Mouse (Mus musculus) midbrain, embryonic 16.5 days (tissue): ENCODE results near the gene Pdzk1. TPM values are rescaled to one million over a fixed set of nuclear protein-coding genes. Genes with fewer than 3 reads are reported as not detected.

ENCODE experiments used
- ATAC-seq: fragments of 200-750 bp; cut with Nextera tagmentation; 2 replicates; pipeline ENCODE4 v1.8.0; 2017; ENCODE audit warnings: moderate TSS enrichment
- H3K27ac ChIP-seq: fragments of 300-500 bp; sonication (generic); 2 replicates; pipeline ENCODE4 v1.5.1; 2014; ENCODE audit warnings: mild to moderate bottlenecking, low read length, mixed read lengths
- H3K27me3 ChIP-seq: fragments of 300-500 bp; sonication (generic); 2 replicates; pipeline ENCODE4 v1.6.1; 2014; ENCODE audit warnings: low read depth, low read length, mixed read lengths; ENCODE audit not compliant: control insufficient read depth, insufficient read depth
- H3K36me3 ChIP-seq: fragments of 300-500 bp; sonication (generic); 2 replicates; pipeline ENCODE4 v1.6.1; 2014; ENCODE audit warnings: mild to moderate bottlenecking, low read length, moderate library complexity, mixed read lengths; ENCODE audit not compliant: control insufficient read depth, insufficient read depth
- H3K4me1 ChIP-seq: fragments of 300-500 bp; sonication (generic); 2 replicates; pipeline ENCODE4 v1.6.1; 2014; ENCODE audit warnings: mild to moderate bottlenecking, low read length, mixed read lengths; ENCODE audit not compliant: control insufficient read depth, insufficient read depth
- H3K4me2 ChIP-seq: fragments of 300-500 bp; sonication (generic); 2 replicates; pipeline ENCODE4 v1.6.1; 2014; ENCODE audit warnings: mild to moderate bottlenecking, low read length, mixed read lengths
- H3K4me3 ChIP-seq: fragments of 300-500 bp; sonication (generic); 2 replicates; pipeline ENCODE4 v1.5.1; 2014; ENCODE audit warnings: low read depth, mild to moderate bottlenecking, low read length, moderate library complexity, mixed read lengths
- H3K9ac ChIP-seq: fragments of 300-500 bp; sonication (generic); 2 replicates; pipeline ENCODE4 v1.6.1; 2014; ENCODE audit warnings: low read depth, low read length, mixed read lengths
- H3K9me3 ChIP-seq: fragments of 300-500 bp; sonication (generic); replicated peaks from 2 replicates; pipeline ENCODE4 v1.6.1; 2014; ENCODE audit warnings: mild to moderate bottlenecking, low read length, mixed read lengths; ENCODE audit not compliant: control insufficient read depth, poor library complexity, severe bottlenecking
- WGBS: fragments of 180-500 bp; shearing (Covaris S2); extraction: QIAGEN DNeasy Blood & Tissue Kit; methylation state at CpG from one replicate; pipeline ENCODE4 v1.1.7; 2014; 5-methylcytosine and 5-hydroxymethylcytosine counted together
- polyA plus RNA-seq: library from polyadenylated mRNA; unstranded; fragments of >200 nt; fragmentation: Nextera tagmentation; extraction: Ambion mirVana; gene quantifications from 2 replicates; pipeline ENCODE4 v1.2.1, GENCODE M21; 2015

Pdzk1 gene
- 0.60 and 0.68 TPM in 2 replicates for polyA plus RNA-seq

DNA sequence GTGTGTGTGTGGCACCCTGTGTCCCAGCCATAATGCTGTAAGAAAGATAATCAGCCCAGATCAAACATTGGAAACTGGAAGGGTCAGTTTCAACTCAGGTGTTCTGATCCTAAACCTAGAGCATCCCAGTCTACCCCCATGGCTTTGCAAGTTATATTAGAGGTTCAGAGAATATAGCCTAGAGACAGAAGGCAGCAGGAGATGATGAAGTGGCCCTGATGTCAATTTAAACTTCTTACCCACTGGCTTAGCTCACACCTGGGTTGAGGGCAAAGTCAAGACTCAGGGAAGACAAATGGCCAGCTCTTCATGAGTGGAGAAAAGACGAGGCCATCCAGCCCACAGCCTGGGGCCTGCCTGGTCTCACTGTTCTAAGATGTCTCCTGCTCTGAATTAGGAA is at the start of gene Pdzk1, which contains the start of gene Cd160:
Pdzk1 (plus strand) TSS at position 301 of the 400 bp plus-strand sequence.
Cd160 (minus strand) TSS at position 368 of the 400 bp plus-strand sequence.
- no peaks in the 10 kb centered on the region for H3K4me1 ChIP-seq

DNA sequence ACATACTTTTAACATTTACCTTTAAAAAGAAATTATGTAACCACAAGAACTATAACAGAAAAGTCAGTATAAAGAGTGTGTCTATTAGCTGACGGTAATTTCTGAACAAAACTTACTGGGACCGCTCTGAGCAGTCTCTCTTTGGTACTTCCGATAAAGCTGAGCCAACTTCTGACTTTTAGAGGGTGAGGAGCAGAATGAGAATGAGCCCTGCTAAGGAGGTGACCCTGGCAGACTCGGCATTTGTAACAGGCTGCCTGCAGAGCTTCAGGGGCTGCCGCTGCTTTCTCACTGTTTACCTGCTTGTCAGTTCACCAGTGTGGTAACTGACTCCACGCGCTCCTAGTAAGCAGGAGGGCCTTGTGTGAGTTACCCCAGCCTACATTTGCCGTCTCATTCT is 46.8 kb upstream of the Pdzk1 start:
- Histone ChIP-seq H3K4me2 (no peak overlapping the region), H3K9me3 (no peaks in the 10 kb centered on the region), H3K27ac (no peak overlapping the region), H3K27me3 (no peaks in the 10 kb centered on the region), H3K4me1 (no peaks in the 10 kb centered on the region), H3K36me3 (peaks cover 10% of the 10 kb centered on the region), H3K9ac (no peak overlapping the region), H3K4me3 (no peak overlapping the region)
- ATAC-seq, result no peak
- 71% methylated on average over 8 of the region's 8 CpGs for WGBS

More for the DNA sequence above, at the start of gene Pdzk1, which contains the start of gene Cd160:
- H3K9ac ChIP-seq, result no peak within 1 kb of the TSS
- no peak within 1 kb of the TSS for H3K4me3 ChIP-seq
- no peaks in the 10 kb centered on the region for H3K27me3 ChIP-seq
- no peak for ATAC-seq
- no peaks in the 10 kb centered on the region for H3K9me3 ChIP-seq
- 0 out of 2 replicates have a peak within 1 kb of the TSS, but pooled peaks have one; percentile 2 for H3K27ac ChIP-seq
- H3K4me2 ChIP-seq, result no peak within 1 kb of the TSS; the same call in 1 of the 2 replicates
- H3K36me3 ChIP-seq, result no peaks in the 10 kb centered on the region
- WGBS, result 74% methylated on average over 1 of the region's 1 CpGs

DNA sequence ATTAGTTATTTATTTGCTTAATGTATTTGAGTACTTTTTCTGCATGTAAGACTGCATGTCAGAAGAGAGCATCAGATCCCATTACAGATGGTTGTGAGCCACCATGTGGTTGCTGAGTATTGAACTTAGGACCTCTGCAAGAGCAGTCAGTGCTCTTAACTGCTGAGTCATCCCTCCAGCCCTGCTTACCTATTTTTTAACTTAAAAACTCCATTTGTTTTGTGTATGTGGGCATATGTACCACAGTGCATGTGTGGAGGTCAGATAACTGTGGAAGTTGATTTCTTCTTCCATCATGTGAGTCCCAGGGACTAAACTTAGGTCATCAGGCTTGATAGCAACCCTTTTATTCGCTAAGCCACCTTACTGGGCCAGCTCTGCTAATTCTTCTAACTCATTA is 41.3 kb upstream of the Pdzk1 start:
- 100% methylated on average over 1 of the region's 1 CpGs for WGBS
- Histone ChIP-seq H3K9me3 (no peaks in the 10 kb centered on the region), H3K27me3 (no peaks in the 10 kb centered on the region), H3K4me1 (no peaks in the 10 kb centered on the region), H3K36me3 (peaks cover 24% of the 10 kb centered on the region), H3K9ac (no peak overlapping the region), H3K27ac (no peak overlapping the region), H3K4me3 (no peak overlapping the region), H3K4me2 (no peak overlapping the region)
- no peak for ATAC-seq

DNA sequence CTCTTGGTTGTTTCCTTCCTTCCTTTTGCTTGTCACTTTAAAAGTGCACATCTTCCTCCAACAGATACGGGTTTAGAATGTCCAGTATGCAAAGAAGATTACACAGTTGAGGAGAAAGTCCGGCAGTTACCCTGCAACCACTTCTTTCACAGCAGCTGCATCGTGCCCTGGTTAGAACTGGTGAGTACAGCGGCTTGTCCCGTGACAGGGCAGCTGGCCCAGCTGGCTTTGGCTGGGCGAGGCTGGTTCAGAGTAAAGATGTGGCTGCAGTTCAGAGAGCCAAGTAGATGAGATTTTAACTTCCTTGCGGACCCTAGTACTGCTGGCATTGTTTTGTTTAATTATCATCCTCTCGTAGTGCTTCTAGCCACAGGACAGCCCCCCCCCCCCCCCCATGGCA is 40.6 kb upstream of the Pdzk1 start:
- no peak overlapping the region for H3K4me3 ChIP-seq
- no peaks in the 10 kb centered on the region for H3K4me1 ChIP-seq
- no peak overlapping the region for H3K27ac ChIP-seq
- ATAC-seq, result no peak
- no peak overlapping the region for H3K4me2 ChIP-seq
- H3K36me3 ChIP-seq, result peaks cover 24% of the 10 kb centered on the region
- H3K9ac ChIP-seq, result no peak overlapping the region
- WGBS, result 79% methylated on average over 8 of the region's 8 CpGs
- no peaks in the 10 kb centered on the region for H3K27me3 ChIP-seq
- H3K9me3 ChIP-seq, result no peaks in the 10 kb centered on the region

DNA sequence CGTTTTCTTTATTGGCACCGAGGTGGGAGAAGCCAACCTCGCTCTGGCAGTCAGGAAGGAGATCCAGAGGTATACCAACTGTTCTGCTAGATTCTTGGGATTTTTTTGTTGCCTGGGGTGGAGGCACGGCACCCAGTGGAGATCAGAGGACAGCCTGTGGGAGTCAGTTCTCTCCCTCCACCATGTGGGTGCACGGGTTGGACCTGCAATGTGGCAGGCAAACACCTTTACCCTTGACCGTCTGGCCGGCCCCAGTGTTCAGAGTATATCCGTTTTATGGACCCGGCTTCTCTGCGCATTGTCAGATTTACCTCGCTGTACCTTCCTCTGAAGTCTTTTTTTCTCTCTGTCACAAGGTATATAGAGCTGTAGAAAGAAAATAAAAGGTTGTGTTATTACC is 28.8 kb upstream of the Pdzk1 start:
- 0 out of 2 replicates have a peak, but pooled peaks cover 5% of the 10 kb centered on the region for H3K36me3 ChIP-seq
- H3K27ac ChIP-seq, result no peak overlapping the region
- no peaks in the 10 kb centered on the region for H3K9me3 ChIP-seq
- WGBS, result 87% methylated on average over 11 of the region's 11 CpGs
- no peak overlapping the region for H3K9ac ChIP-seq
- H3K4me3 ChIP-seq, result no peak overlapping the region
- ATAC-seq, result no peak
- H3K4me1 ChIP-seq, result no peaks in the 10 kb centered on the region
- H3K4me2 ChIP-seq, result no peak overlapping the region
- H3K27me3 ChIP-seq, result no peaks in the 10 kb centered on the region

DNA sequence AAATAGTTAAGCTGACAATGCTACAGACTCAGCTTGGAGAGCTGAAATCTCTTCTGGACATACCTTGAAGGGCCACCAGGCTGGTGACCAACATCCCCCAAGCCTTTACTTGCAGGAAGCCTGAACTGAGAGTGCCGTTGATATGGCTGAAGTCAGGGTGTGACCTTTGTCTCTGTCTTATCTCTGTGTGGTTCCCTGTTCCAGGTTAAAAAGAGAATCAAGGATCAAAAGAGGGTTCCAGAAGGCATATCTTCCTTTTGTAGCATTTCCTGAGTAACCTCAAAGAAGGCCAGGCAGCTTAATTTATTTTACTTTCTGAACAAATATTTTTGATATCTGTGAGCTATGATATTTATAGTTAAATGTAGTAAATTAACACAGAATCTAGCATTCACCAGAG is 26.9 kb upstream of the Pdzk1 start:
- H3K4me3 ChIP-seq, result no peak overlapping the region
- H3K4me2 ChIP-seq, result no peak overlapping the region
- H3K9me3 ChIP-seq, result no peaks in the 10 kb centered on the region
- H3K4me1 ChIP-seq, result no peaks in the 10 kb centered on the region
- 0 out of 2 replicates have a peak, but pooled peaks cover 1% of the 10 kb centered on the region for H3K36me3 ChIP-seq
- no peak overlapping the region for H3K27ac ChIP-seq
- ATAC-seq, result no peak
- WGBS, result 92% methylated on average over 1 of the region's 1 CpGs
- no peaks in the 10 kb centered on the region for H3K27me3 ChIP-seq
- H3K9ac ChIP-seq, result no peak overlapping the region

DNA sequence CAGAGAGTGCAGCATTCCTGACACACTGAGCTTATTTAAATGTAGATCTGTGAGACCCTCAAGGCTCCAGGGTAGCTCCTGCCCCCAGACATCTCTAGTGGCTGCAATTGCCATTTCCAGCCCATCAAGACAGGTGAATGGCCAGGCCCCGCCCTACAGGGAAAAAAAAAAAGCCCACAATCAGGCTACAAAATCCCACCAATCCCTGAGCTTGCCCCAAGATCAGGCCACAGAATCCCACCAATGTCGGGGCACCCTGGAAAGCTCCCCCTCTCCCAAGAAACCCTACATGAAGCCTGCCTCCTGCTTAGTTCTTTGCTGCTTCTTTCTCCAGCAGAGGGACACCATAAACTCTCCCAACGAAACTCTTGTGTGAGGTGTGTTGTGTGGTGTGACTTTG is 20.9 kb upstream of the Pdzk1 start:
- no peaks in the 10 kb centered on the region for H3K36me3 ChIP-seq
- no peaks in the 10 kb centered on the region for H3K9me3 ChIP-seq
- H3K27ac ChIP-seq, result no peak overlapping the region
- H3K4me2 ChIP-seq, result no peak overlapping the region
- no peaks in the 10 kb centered on the region for H3K27me3 ChIP-seq
- H3K9ac ChIP-seq, result no peak overlapping the region
- ATAC-seq, result no peak
- H3K4me1 ChIP-seq, result no peaks in the 10 kb centered on the region
- H3K4me3 ChIP-seq, result no peak overlapping the region
- 69% methylated on average over 3 of the region's 3 CpGs for WGBS

DNA sequence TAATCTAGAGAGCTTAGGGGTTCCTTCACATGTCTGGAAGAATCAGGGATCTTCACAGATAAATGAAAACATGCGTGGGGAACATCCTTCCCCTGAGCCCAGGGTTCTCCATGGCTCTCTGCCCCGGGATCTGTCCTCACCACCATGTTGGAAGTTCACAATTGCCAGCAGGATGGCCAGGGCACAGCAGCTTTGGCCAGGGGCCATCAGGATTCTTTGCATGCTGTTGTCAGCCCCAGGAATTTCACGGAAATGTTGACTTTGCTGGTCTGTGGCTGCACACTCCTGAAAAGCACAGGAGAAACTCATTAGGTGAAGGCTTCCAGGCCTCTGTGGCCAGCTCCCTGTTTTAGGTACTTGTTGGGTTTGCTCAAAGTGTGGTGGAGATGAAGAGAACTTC is 20.4 kb upstream of the Pdzk1 start:
- WGBS, result 75% methylated on average over 3 of the region's 3 CpGs

DNA sequence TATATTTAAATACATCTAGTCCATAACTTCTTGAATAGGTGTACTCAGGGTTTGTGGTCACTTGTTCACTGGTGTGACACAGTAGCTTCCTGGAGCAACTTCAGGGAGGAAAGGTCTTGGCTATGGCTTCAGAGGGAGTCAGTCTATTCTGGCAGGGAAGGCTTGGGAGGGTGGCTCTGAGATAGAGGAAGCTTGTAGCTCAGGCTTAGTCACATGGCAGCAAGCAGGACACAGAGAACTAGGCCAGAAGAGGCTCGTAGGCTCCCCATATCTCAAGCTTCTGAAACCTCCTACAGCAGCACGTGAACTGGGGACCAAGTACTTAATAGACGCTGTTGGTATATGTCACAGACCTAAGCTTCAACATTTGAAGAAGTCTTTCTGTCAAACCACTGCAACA is 17.9 kb upstream of the Pdzk1 start:
- Histone ChIP-seq H3K27me3 (no peaks in the 10 kb centered on the region), H3K9me3 (no peaks in the 10 kb centered on the region), H3K27ac (no peak overlapping the region), H3K4me3 (no peak overlapping the region), H3K4me2 (no peak overlapping the region), H3K4me1 (no peaks in the 10 kb centered on the region), H3K9ac (no peak overlapping the region), H3K36me3 (no peaks in the 10 kb centered on the region)
- WGBS, result 93% methylated on average over 3 of the region's 3 CpGs
- ATAC-seq, result no peak

More for the DNA sequence above, 20.4 kb upstream of the Pdzk1 start:
- H3K9ac ChIP-seq, result no peak overlapping the region
- no peaks in the 10 kb centered on the region for H3K36me3 ChIP-seq
- no peaks in the 10 kb centered on the region for H3K9me3 ChIP-seq
- H3K27me3 ChIP-seq, result no peaks in the 10 kb centered on the region
- no peaks in the 10 kb centered on the region for H3K4me1 ChIP-seq
- H3K4me3 ChIP-seq, result no peak overlapping the region
- H3K27ac ChIP-seq, result no peak overlapping the region
- no peak for ATAC-seq
- no peak overlapping the region for H3K4me2 ChIP-seq
